Mouse (Mus musculus) midbrain, postnatal 0 days (tissue): ENCODE measurements at regions not wholly inside any gene's neighbourhood (a gene's known extent, or its start where the extent isn't known, plus 50 kb on each side); places are given as distances from the start of the nearest gene placed in this dataset.

Source experiments
- ATAC-seq: fragments of 200-750 bp; cut with Nextera tagmentation; 2 replicates; pipeline ENCODE4 v1.8.0; 2017; ENCODE audit warnings: moderate number of reproducible peaks, mild to moderate bottlenecking, moderate TSS enrichment, moderate library complexity; ENCODE audit not compliant: low FRiP score
- DNase-seq: peaks from one replicate; pipeline ENCODE4 v3.0.0-alpha.2; 2015; ENCODE audit warnings: low spot score
- H3K27ac ChIP-seq: fragments of 300-500 bp; sonication (generic); 2 replicates; pipeline ENCODE4 v1.5.1; 2014; ENCODE audit warnings: low read depth, mild to moderate bottlenecking, low read length, mixed read lengths
- H3K27me3 ChIP-seq: fragments of 300-500 bp; sonication (generic); 2 replicates; pipeline ENCODE4 v1.6.1; 2014; ENCODE audit warnings: low read length, control low read depth, mixed read lengths; ENCODE audit not compliant: insufficient read depth
- H3K36me3 ChIP-seq: fragments of 300-500 bp; sonication (generic); 2 replicates; pipeline ENCODE4 v1.6.1; 2014; ENCODE audit warnings: low read length, control low read depth, mixed read lengths; ENCODE audit not compliant: insufficient read depth
- H3K4me1 ChIP-seq: fragments of 300-500 bp; sonication (generic); 2 replicates; pipeline ENCODE4 v1.6.1; 2014; ENCODE audit warnings: mild to moderate bottlenecking, control low read depth, antibody characterized with exemption, low read length, mixed read lengths; ENCODE audit not compliant: insufficient read depth
- H3K4me2 ChIP-seq: fragments of 300-500 bp; sonication (generic); 2 replicates; pipeline ENCODE4 v1.6.1; 2014; ENCODE audit warnings: low read depth, mild to moderate bottlenecking, low read length, mixed read lengths; ENCODE audit not compliant: poor library complexity, severe bottlenecking
- H3K4me3 ChIP-seq: fragments of 300-500 bp; sonication (generic); 2 replicates; pipeline ENCODE4 v1.5.1; 2014; ENCODE audit warnings: low read depth, mild to moderate bottlenecking, low read length, moderate library complexity
- H3K9ac ChIP-seq: fragments of 300-500 bp; sonication (generic); replicated peaks from 2 replicates; pipeline ENCODE4 v1.6.1; 2014; ENCODE audit warnings: mild to moderate bottlenecking, low read length, moderate library complexity, mixed read lengths; ENCODE audit not compliant: poor library complexity, severe bottlenecking
- H3K9me3 ChIP-seq: fragments of 300-500 bp; sonication (generic); 2 replicates; pipeline ENCODE4 v1.6.1; 2016; ENCODE audit warnings: low read length, control low read depth
- CTCF ChIP-seq: IDR thresholded peaks from 2 replicates; pipeline ENCODE4 v1.5.1; 2016; ENCODE audit warnings: antibody characterized with exemption, mild to moderate bottlenecking
- WGBS: fragments of 180-500 bp; shearing (Covaris S2); extraction: QIAGEN DNeasy Blood & Tissue Kit; methylation state at CpG from one replicate; pipeline ENCODE4 v1.1.7; 2014; 5-methylcytosine and 5-hydroxymethylcytosine counted together

GRCm38 (mm10) chr9:61862071-61862480 is 52.3 kb downstream of the Rplp1 start:
- Histone ChIP-seq H3K36me3 (no peaks in the 10 kb centered on the region), H3K27ac (no peak overlapping the region), H3K9me3 (no peaks in the 10 kb centered on the region), H3K4me2 (no peak overlapping the region), H3K4me1 (no peaks in the 10 kb centered on the region), H3K27me3 (no peaks in the 10 kb centered on the region), H3K4me3 (no peak overlapping the region), H3K9ac (no peak overlapping the region)
- no peak for TF ChIP-seq CTCF
- peak; percentile 65; the same call in 1 of the 2 replicates for ATAC-seq
- peak; percentile 89 for DNase-seq
- 57% methylated on average over 6 of the region's 6 CpGs for WGBS

GRCm38 (mm10) chr9:61860147-61860546 is 54.2 kb downstream of the Rplp1 start:
- Histone ChIP-seq H3K4me1 (no peaks in the 10 kb centered on the region), H3K9me3 (no peaks in the 10 kb centered on the region), H3K27ac (no peak overlapping the region), H3K4me2 (no peak overlapping the region), H3K4me3 (no peak overlapping the region), H3K9ac (no peak overlapping the region), H3K27me3 (no peaks in the 10 kb centered on the region), H3K36me3 (no peaks in the 10 kb centered on the region)
- DNase-seq (peak; percentile 83), ATAC-seq (no peak)
- peak; percentile 93 for TF ChIP-seq CTCF
- WGBS = 30% methylated on average over 2 of the region's 2 CpGs

- 51% methylated on average over 6 of the region's 6 CpGs for WGBS
- H3K9me3 ChIP-seq = no peaks in the 10 kb centered on the region
- no peak overlapping the region for H3K4me3 ChIP-seq
- TF ChIP-seq CTCF = no peak
- no peaks in the 10 kb centered on the region for H3K27me3 ChIP-seq
- no peak overlapping the region for H3K9ac ChIP-seq
- ATAC-seq = no peak
- H3K36me3 ChIP-seq = no peaks in the 10 kb centered on the region
- no peaks in the 10 kb centered on the region for H3K4me1 ChIP-seq
- no peak overlapping the region for H3K4me2 ChIP-seq
- H3K27ac ChIP-seq = no peak overlapping the region
- DNase-seq = no peak
These were observed 54.9 kb downstream of the Rplp1 start for GRCm38 (mm10) chr9:61859438-61859837.

GRCm38 (mm10) chr9:61857817-61858216 is 56.5 kb downstream of the Rplp1 start:
- H3K4me3 ChIP-seq = no peak overlapping the region
- no peaks in the 10 kb centered on the region for H3K9me3 ChIP-seq
- TF ChIP-seq CTCF = no peak
- H3K4me1 ChIP-seq = no peaks in the 10 kb centered on the region
- no peak overlapping the region for H3K27ac ChIP-seq
- no peaks in the 10 kb centered on the region for H3K27me3 ChIP-seq
- H3K9ac ChIP-seq = no peak overlapping the region
- no peak overlapping the region for H3K4me2 ChIP-seq
- no peaks in the 10 kb centered on the region for H3K36me3 ChIP-seq
- 87% methylated on average over 6 of the region's 6 CpGs for WGBS
- DNase-seq (no peak), ATAC-seq (no peak)

- H3K27me3 ChIP-seq = no peaks in the 10 kb centered on the region
- WGBS = 93% methylated on average over 1 of the region's 1 CpGs
- H3K27ac ChIP-seq = no peak overlapping the region
- no peak for DNase-seq
- H3K9me3 ChIP-seq = no peaks in the 10 kb centered on the region
- no peak overlapping the region for H3K4me2 ChIP-seq
- no peaks in the 10 kb centered on the region for H3K4me1 ChIP-seq
- no peak for TF ChIP-seq CTCF
- no peaks in the 10 kb centered on the region for H3K36me3 ChIP-seq
- H3K4me3 ChIP-seq = no peak overlapping the region
- ATAC-seq = no peak
- H3K9ac ChIP-seq = no peak overlapping the region
These were observed 57.7 kb downstream of the Rplp1 start for GRCm38 (mm10) chr9:61856686-61857085.

- no peaks in the 10 kb centered on the region for H3K9me3 ChIP-seq
- no peak overlapping the region for H3K4me3 ChIP-seq
- H3K27me3 ChIP-seq = no peaks in the 10 kb centered on the region
- H3K9ac ChIP-seq = no peak overlapping the region
- H3K4me1 ChIP-seq = no peaks in the 10 kb centered on the region
- DNase-seq (peak; percentile 50), ATAC-seq (no peak)
- TF ChIP-seq CTCF = no peak
- H3K36me3 ChIP-seq = no peaks in the 10 kb centered on the region
- no peak overlapping the region for H3K27ac ChIP-seq
- no peak overlapping the region for H3K4me2 ChIP-seq
- 63% methylated on average over 11 of the region's 11 CpGs for WGBS
These were observed 58.7 kb downstream of the Rplp1 start for GRCm38 (mm10) chr9:61855686-61856085.
